Mouse (Mus musculus) heart, adult 2 months (tissue): ENCODE results near the gene Pdzk1ip1.

ENCODE experiments used
- CTCF ChIP-seq: fragments of 200-600 bp; IDR thresholded peaks from 2 replicates; pipeline ENCODE4 v1.8.1; 2022; ENCODE audit warnings: antibody characterized with exemption, mild to moderate bottlenecking, moderate library complexity
- POLR2A ChIP-seq: fragments of 200-500 bp; IDR thresholded peaks from 2 replicates; pipeline ENCODE4 v1.6.1; 2011; ENCODE audit warnings: mild to moderate bottlenecking, low read depth, low read length, control low read depth; ENCODE audit not compliant: insufficient read depth

- TF ChIP-seq POLR2A (peak; percentile 43), CTCF (no peak)
These were observed 28.6 kb upstream of the Pdzk1ip1 start for GRCm38 (mm10) chr4:115059871-115060270.
